Mouse (Mus musculus) adrenal gland, adult 2 months (tissue): ENCODE results near the gene Spag7. TPM values are rescaled to one million over a fixed set of nuclear protein-coding genes. Genes with fewer than 3 reads are reported as not detected.

Experiments
- DNase-seq: peaks from one replicate; pipeline ENCODE4 v3.0.0; 2021
- long read RNA-seq: library from polyadenylated mRNA; stranded (forward); transcript quantifications from one replicate; pipeline ENCODE4 v2.0.0, GENCODE M21; 2021
- polyA plus RNA-seq: library from polyadenylated mRNA; depleted of rRNA; stranded (reverse); fragments of >200 nt; gene quantifications from 2 replicates; pipeline ENCODE4 v1.2.3, GENCODE M21; 2012; rRNA removed
- total RNA-seq, 2 experiments: library from RNA; stranded (reverse); gene quantifications; 2 replicates each; pipeline ENCODE4 v1.2.3; 2021

The Spag7 gene
- 10 to 100 TPM; 83.5 to 85.9 TPM for total RNA-seq
- 12.3 and 16.0 TPM in 2 replicates for polyA plus RNA-seq
- long read RNA-seq, transcript Spag7-201 (7 exons, 1,159 nt) = major isoform, 49 of 55 reads
- long read RNA-seq, partial matches to known transcripts = 1 of 55 reads
- long read RNA-seq, other reads (novel, unspliced or antisense) = 5 of 55 reads

DNA sequence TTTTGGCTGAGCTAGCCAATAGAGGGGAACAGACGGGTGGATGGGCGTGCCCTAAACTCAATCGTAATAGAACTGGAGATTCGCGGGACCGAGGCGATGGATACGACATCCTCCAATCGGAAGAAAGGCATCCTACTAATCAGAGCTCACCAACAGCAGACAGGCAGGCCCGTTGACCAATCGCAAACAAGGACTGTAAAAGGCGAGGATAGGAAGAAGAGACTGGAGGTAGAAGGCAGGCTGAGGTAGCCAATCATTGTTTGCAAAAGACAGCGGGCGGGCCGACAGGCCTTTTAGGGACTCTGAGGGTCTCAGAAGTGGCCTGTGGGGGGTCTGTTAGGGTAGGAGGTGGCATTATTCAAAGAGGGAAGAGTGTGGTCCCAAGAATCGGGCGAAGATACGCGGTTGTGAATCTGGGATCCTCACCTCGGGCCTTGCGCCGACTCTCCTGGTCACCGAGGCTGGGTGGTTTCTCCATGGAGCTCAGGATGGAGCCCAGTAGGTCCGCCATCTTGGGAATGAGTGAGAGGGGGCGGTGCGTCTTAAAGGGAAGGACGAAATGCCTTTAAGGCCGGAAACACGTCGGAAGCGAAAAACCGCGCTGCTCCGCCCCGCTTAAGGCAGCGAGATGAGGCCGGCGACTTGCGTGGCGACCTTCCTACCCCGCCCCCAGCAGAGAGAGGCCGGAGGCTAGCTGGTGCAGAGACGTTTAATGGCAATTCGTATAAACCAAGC is at the start of gene Spag7:
Gene Spag7, minus strand, starts transcription at position 646 of the 735 bp plus-strand sequence.
- DNase-seq = peak; percentile 98

GRCm38 (mm10) chr11:70718481-70718880 is 49.3 kb upstream of the Spag7 start:
- peak; percentile 78 for DNase-seq

DNA sequence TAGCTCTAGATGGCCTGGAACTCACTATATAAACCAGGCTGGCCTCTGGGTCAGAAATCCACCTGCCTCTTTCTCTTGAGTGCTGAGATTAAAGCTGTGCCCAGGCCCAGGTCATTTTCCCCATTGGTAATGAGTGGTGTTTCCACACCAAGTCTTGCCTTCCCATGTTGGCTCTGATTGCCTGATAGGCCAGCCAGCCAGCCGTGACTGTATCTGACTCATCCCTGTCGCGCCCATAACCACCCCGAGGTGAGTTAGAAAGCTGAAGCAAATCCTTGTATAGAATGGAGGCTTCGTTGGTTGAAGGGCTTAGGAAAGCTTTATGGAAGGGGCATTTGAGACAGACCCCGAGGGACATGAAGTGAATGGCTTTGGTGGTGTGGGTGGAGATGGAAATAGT is 46.6 kb upstream of the Spag7 start:
- DNase-seq = peak; percentile 79

GRCm38 (mm10) chr11:70713222-70713621 is 44.0 kb upstream of the Spag7 start:
- no peak for DNase-seq

DNA sequence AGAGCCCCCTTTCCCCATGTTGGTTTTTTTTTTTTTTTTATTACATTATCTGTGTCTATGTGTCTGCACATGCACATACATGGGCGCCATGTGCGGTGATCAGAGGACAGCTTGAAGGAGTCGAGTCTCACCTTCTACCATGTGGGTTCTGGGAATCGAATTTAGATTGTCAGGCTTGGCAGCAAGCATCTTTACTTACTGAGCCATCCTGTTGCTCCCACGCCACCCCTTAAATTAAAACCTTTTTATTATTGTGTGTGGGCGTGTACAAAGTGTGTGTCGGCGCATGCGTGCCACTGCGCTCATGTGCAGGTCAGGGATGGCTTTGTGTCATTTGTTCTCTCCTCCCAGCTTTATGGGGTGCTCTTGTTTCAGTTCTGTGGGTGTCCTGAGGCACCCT is 41.8 kb upstream of the Spag7 start:
- DNase-seq = no peak

DNA sequence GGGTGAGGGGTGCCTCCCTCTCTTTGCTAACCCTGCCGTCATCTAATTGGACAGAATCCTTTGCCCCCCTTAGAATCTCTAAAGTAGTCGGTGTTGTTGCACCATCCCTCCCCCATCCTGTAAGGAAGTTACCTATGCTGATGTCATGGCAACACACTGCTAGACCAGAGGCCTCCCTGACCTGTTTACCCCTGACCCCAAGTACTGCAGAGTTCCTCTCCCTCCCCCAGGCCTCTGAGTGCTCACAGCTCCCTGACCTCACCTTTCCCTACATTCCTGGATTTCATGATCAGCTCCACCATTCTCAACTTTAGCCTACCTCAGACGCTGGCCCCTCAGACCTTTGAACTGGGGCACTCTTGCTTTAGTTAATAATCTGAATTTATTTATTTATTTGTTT is 36.9 kb upstream of the Spag7 start:
- no peak for DNase-seq

- peak; percentile 64 for DNase-seq
Measured at GRCm38 (mm10) chr11:70702781-70703180, 33.6 kb upstream of the Spag7 start.

GRCm38 (mm10) chr11:70701984-70702733 is 32.9 kb upstream of the Spag7 start:
- no peak for DNase-seq

DNA sequence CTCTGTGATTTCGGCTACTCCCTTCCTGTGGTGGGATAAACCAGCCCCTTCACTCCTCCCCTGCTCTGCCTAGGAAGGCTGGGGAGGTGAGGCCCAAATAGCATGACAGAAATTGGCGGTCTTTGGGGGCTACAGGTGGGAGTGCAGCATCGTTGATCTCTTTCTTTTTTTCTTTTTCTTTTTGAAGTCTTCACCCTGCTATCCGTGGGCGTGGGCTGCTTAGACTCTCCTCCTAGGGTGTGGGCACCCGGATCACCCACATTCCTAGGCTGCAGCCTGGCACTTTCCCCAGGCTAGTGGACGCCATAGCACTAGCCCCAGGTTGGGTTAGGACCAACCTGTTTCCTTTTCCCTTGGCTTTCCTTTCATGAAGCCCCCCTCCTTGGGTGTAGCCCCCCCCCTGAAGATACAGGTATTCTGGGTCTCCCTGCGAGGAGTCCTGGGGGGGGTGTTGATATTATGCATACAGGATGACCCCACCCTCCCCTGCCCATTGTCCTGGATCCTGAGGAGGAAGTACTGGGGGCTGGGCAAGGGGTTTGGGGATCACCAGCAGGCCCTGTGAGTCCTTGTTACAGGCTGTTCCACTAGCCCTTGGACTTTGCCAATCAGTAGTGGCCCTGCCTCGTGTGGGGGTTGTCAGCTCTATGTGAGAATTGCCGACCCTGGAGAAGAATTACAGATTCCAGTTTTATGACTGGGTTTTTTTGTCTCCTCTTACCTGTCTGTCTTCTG is 32.2 kb upstream of the Spag7 start:
- no peak for DNase-seq

GRCm38 (mm10) chr11:70700613-70701012 is 31.4 kb upstream of the Spag7 start:
- DNase-seq = peak; percentile 87

DNA sequence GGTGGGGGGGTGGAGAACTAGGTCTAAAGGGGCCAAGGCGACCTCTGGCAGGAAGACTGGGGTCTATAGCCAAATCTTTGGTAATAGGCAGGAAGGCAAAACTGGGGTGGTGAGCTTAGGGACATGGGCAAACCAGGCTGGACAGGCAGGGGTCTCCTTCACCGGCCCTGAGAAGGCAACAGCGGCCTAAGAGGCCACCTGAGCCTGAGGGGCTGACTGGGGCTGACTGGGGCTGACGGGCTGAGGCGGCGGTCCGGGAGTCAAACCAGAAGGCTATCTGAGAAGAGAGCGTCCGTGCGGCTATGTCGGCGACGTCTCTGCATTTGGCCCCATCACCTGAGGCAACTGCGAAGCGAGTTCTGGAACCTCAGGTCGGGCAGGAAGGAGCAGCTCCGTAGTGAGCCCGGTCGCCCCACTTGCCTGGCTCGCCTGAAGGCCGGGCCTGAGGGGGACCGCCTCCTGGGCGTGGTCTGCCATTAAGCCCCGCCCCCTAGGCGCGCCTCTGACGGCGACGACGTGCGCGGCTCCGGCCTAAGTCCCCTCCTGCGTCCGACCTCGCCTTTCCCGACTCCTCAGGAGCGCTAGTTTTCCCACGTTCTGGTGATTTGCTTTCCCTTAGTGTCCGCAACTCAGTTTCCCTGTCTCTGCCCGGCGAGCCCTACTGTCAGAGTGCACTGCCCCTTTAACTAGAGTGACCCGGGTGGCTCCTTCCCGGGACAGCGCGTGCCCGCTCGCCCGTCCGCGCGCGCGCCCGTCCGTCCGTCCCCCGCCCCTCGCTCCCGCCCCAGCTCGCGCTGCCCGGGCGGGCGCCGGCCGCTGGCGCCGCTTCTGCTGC is 30.7 kb upstream of the Spag7 start, which contains the start of the genes Inca1 and Kif1c:
Gene Inca1, minus strand, starts transcription at position 434 of the 835 bp plus-strand sequence.
Gene Kif1c, plus strand, starts transcription at position 827 of the 835 bp plus-strand sequence.
- peak; percentile 98 for DNase-seq

DNA sequence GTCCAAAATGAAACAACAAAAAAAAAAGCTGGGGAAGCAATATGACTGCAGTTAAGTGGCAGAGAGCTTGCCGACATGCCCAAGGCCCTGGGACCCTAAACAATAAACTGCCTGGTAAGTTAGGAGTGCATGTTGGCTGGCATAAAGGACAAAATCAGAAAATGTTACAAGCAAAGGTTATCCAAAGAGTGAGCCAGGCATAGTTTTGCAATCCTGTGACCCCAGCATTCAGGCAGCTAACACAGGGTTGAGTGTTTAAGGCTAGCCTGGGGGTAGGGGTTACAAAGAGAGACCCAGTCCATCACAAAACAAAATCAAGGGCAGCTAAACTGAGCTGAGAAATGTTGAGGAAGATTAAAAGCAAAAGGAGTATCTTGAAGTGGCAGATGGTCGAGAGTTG is 29.8 kb upstream of the Spag7 start:
- DNase-seq = peak; percentile 51

DNA sequence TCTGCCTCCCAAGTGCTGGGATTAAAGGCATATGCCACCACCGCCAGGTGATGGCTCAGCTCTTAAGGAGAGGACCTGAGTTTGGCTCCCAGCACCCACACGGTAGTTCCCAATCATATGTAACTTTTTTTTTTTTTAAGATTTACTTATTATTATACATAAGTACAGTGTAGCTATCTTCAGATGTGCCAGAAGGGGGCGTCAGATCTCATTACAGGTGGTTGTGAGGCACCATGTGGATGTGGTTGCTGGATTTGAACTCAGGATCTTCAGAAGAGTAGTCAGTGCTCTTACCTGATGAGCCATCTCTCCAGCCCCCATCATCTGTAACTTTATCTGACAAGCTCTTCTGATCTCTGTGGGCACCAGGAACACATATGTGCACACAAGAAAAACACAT is 28.2 kb upstream of the Spag7 start:
- no peak for DNase-seq

DNA sequence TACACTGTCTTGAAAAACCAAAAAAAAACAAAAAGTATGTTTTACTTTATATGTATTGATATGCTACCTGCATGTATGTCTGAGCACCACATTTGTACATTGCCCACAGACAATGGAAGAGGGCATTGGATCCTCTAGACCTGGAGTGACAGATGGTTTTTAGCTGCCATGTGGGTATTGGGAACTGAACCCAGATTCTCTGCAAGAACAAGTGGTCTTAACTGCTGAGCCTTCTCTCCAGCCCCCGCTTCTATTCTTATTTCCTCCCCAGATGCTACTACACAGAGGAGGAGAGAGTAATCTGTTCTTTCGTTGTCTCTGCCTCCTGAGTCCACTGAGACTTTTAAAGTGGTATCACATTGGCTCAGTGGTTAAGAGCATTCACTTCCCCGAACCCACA is 24.3 kb upstream of the Spag7 start:
- DNase-seq = no peak

GRCm38 (mm10) chr11:70689578-70689977 is 20.4 kb upstream of the Spag7 start:
- DNase-seq = no peak

DNA sequence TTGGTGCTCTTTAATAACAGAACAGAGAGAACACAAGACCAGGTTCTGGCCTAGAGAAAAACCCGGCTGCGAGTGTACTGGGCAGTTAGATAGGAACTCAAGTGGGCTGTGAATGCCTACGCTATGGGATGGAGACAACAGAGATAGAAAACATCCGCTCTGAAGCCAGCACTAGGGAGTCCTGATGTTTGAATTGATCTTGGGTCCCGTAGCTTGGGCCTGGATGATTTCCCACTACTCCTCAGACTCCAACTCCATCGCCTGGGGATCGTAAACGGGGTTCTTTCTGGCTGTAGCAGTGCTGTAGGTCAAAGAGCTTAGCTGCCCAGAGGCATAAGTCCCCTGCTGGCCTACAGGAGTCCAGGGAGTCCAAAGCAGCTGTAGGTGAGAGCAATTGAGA is 19.2 kb upstream of the Spag7 start:
- peak; percentile 35 for DNase-seq

GRCm38 (mm10) chr11:70687601-70688199 is 18.5 kb upstream of the Spag7 start, which contains the start of gene Camta2:
Gene Camta2, minus strand, starts transcription at chr11:70688105.
- DNase-seq = peak; percentile 93

DNA sequence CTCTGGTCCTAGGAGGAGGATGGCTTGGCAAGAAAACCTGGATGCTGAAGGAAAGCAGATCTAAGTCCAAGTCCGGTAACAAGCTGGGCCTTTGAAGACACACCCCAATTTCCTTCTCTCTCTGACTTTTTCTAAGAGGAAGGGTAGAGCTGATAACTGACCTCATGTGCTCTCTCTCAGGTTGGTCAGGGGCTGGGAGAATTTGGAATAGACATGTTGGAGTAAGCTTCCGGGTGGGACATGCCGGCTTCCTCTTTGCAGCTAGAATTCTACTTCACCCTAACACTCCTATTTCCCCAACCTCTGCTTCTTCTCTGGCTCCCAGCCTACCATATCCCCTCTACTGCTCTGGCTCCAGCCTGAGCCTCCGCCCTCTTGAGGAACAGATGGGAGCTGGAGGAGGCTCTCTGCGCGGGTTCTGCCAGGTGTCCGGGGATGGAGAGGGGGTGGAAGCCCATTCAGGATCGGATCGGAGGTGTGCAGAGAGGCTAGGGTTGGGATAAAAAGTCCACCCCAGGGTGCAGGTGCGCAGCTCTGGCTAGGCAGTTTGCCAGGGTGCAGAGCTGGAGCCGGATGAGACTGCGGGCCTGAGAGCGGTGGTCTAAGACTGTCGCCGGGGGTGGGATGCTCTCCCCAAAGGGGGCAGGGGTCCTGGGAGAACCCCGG is 17.8 kb upstream of the Spag7 start:
- peak; percentile 53 for DNase-seq

DNA sequence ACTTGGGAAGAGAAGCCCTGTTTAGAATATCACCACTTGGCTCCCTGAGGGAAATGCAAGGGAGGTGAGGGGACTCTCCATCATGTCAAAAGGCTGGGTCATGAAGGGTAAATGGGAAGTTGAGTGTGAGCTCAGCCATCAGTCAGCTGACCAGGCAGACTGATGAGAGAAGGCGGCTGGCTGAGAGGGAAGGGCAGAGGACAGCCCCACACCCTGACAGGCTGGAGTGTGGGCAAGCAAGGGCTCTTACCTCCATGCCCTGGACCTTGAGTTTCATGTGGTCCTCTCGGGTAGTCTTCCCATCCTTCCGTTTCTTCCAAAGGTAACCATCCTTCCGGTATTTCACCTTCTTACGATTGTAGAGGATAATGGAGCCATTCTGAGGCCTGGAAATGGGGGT is 14.4 kb upstream of the Spag7 start:
- DNase-seq = no peak

- DNase-seq = no peak
Measured at GRCm38 (mm10) chr11:70681897-70682581, 12.8 kb upstream of the Spag7 start.
